Mouse (Mus musculus) testis, adult 2 months (tissue): ENCODE results near the gene Gm20532.

Source experiments
- CTCF ChIP-seq: fragments of 200-500 bp; IDR thresholded peaks from 2 replicates; pipeline ENCODE4 v1.5.1; 2012; ENCODE audit warnings: low read depth, mild to moderate bottlenecking, inconsistent platforms, low read length, moderate library complexity; ENCODE audit not compliant: control insufficient read depth, insufficient read depth, insufficient replicate concordance
- POLR2A ChIP-seq: fragments of 200-500 bp; IDR thresholded peaks from 2 replicates; pipeline ENCODE4 v1.6.1; 2012; ENCODE audit warnings: low read depth, mild to moderate bottlenecking, inconsistent platforms, low read length, moderate library complexity; ENCODE audit not compliant: control insufficient read depth

GRCm38 (mm10) chr2:26573807-26574206 lies 12.6 kb upstream of the Gm20532 start:
- TF ChIP-seq CTCF: no peak
- TF ChIP-seq POLR2A: no peak
